Comparison of ENCODE assay signal across 8 mouse cellular contexts in the genomic region with DNA sequence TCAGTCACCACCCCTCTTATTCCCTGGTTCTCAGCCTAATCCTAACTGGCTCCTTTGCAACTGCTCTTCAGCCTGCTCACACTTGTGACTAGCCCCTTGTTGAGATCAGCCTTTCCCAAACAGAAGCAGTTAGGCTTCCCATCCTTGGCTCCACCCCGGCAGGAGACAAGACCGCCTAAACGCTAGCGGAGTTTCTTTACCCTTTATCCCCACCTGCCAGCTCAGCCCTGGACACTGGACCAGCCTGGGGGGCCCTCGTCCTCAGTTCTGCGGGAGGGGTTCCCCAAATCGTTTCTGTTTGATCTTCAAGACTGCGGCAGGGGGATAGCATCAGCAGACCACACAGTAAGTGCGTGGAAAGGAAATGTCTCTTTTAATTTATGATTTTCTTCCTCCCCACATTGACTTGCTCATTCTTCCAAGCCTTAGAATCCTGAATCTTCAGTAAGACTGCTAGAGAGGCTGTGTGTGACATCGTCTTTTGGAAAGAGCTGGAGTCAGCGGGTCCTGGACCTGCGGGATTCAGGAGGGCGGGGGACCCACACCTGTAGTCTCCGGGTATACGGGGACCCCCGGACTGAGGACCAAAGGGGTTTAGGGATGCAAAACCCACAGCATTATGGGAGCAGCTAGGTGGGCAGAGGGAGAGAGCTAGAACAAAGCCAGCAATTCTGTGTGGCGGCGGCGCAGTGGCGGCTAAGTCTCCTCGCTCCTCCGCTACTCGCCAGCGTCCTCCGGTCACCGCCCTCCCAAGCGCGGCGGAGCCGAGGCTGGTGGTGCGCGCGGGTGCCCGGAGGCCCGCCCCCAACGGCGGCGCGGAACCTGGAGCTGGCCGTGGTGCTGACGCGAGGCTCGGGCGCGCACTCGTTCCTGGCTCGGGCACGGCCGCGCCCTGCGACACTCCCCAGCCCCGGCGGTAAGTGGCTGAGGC. TPM values are rescaled to one million over a fixed set of nuclear protein-coding genes. Genes with fewer than 3 reads are reported as not detected.
DNase-seq lines count a peak whose midpoint lies in the region; ATAC-seq and TF ChIP-seq lines count a peak whose summit lies in the region.

A gene (plus strand): TSS at position 807 of the 931 bp plus-strand sequence.

- H3K9ac ChIP-seq in intestine, embryonic 15.5 days, result 0 out of 2 replicates have a peak within 1 kb of the TSS, but pooled peaks have one; percentile 2

- peak within 1 kb of the TSS; percentile 99 for H3K27ac ChIP-seq in cerebellum, adult 2 months (ENCODE audit: insufficient read depth, low read length)
- H3K27ac ChIP-seq in intestine, embryonic 15.5 days, result no peak within 1 kb of the TSS

- WGBS in cerebellum, adult 2 months, result under 1% methylated on average over 53 of the region's 53 CpGs
- under 1% methylated on average over 51 of the region's 53 CpGs for WGBS in intestine, embryonic 15.5 days

- ATAC-seq in frontal cortex, adult (ENCODE audit: low TSS enrichment), result peak; percentile 92
- ATAC-seq in intestine, embryonic 15.5 days, result peak; percentile 97

- H3K4me3 ChIP-seq in cerebellum, adult 2 months (replicated peaks; ENCODE audit: insufficient read depth, low read depth, low read length), result peak within 1 kb of the TSS; percentile 97
- peak within 1 kb of the TSS; percentile 31 for H3K4me3 ChIP-seq in intestine, embryonic 15.5 days (replicated peaks)
- H3K4me3 ChIP-seq in megakaryocyte, embryonic 14.5 days (replicated peaks), result peak within 1 kb of the TSS; percentile 87

- no peaks in the 10 kb centered on the region for H3K36me3 ChIP-seq in intestine, embryonic 15.5 days
- H3K36me3 ChIP-seq in megakaryocyte, embryonic 14.5 days (replicated peaks; ENCODE audit: low read length), result no peaks in the 10 kb centered on the region

- peak; percentile 70 for DNase-seq in WW6 (ENCODE audit: low read depth, low spot score)
- DNase-seq in cerebellum, adult 2 months, result peak; percentile 92 to 93
- peak; percentile 75 to 89 for DNase-seq in left cerebral cortex, postnatal 10 days (ENCODE audit: extremely low spot score in 1 of 2, low spot score in 2 of 2)
- peak; percentile 90 to 91 for DNase-seq in right cerebral cortex, postnatal 10 days (ENCODE audit: low spot score in 2 of 2)
- DNase-seq in yolk sac, embryonic 10.5 days (ENCODE audit: low spot score), result peak; percentile 68

- no peak for TF ChIP-seq CTCF in cerebellum, adult 2 months (IDR thresholded peaks at IDR 0.05; ENCODE audit: borderline replicate concordance, insufficient read depth, low read depth, low read length)

- peak within 1 kb of the TSS; percentile 62 for H3K4me2 ChIP-seq in intestine, embryonic 15.5 days (replicated peaks)

- peaks cover 14% of the 10 kb centered on the region for H3K4me1 ChIP-seq in cerebellum, adult 2 months (ENCODE audit: control insufficient read depth, insufficient read depth, low read length)
- peaks cover 6% of the 10 kb centered on the region; the same call in 1 of the 2 replicates for H3K4me1 ChIP-seq in intestine, embryonic 15.5 days (replicated peaks)
- H3K4me1 ChIP-seq in megakaryocyte, embryonic 14.5 days, result peaks cover 10% of the 10 kb centered on the region

- peak; percentile 72; the same call in 1 of the 2 replicates for TF ChIP-seq POLR2A in cerebellum, adult 2 months (IDR thresholded peaks at IDR 0.05; ENCODE audit: borderline replicate concordance, insufficient read depth, low read length)

- H3K9me3 ChIP-seq in intestine, embryonic 15.5 days, result no peaks in the 10 kb centered on the region
- no peaks in the 10 kb centered on the region for H3K9me3 ChIP-seq in megakaryocyte, embryonic 14.5 days

- intact Hi-C loops in left cerebral cortex, postnatal 10 days (cut with DNase I), result no loop called here

- no peaks in the 10 kb centered on the region for H3K27me3 ChIP-seq in cerebellum, adult 2 months (ENCODE audit: control insufficient read depth, insufficient read depth, low read length)
- peaks cover 25% of the 10 kb centered on the region for H3K27me3 ChIP-seq in intestine, embryonic 15.5 days (replicated peaks)
- H3K27me3 ChIP-seq in megakaryocyte, embryonic 14.5 days (replicated peaks), result peaks cover 30% of the 10 kb centered on the region

RNA-seq across cellular contexts. Expression of the gene that starts here (rescaled TPM):
- polyA plus RNA-seq in cerebellum, adult 2 months (2012; rRNA removed), result 27.4 and 30.5 TPM in 2 replicates
- polyA plus RNA-seq in intestine, embryonic 15.5 days (2015; fragmentation: Nextera tagmentation; extraction: Ambion mirVana), result 0.68 and 0.92 TPM in 2 replicates
- 10 to 100 TPM; 33.8 to 34.6 TPM for total RNA-seq in left cerebral cortex, postnatal 10 days (2021)
- polyA plus RNA-seq in megakaryocyte, embryonic 14.5 days (2012; ENCODE audit: insufficient read depth, low replicate concordance), result 0.50 TPM in 1 of 2 replicates, not detected in the other

Comparison
In these comparisons a context has a peak if more than half of its experiments do, and no peak if none do; other contexts are left out.
1. RNA of the gene that starts here (polyA plus RNA-seq): 27.4 to 30.5 TPM in cerebellum, adult 2 months; 0.68 to 0.92 TPM in intestine, embryonic 15.5 days and 0.50 TPM in megakaryocyte, embryonic 14.5 days; every median in the first group is over 10 times any median in the second.
2. Peak in ATAC-seq, H3K4me3 ChIP-seq, H3K9ac ChIP-seq and H3K4me2 ChIP-seq in intestine, embryonic 15.5 days; RNA of the gene not detected or under 1 TPM.
3. H3K4me3 ChIP-seq: peak in every context shown above with its lines; median percentile 97 in cerebellum, adult 2 months; 87 in megakaryocyte, embryonic 14.5 days; 31 in intestine, embryonic 15.5 days.
4. Peak in every context shown above with its lines, with median percentiles within 50 percentile points of each other: DNase-seq.